Mouse (Mus musculus) splenic B cell, adult 2 months (primary cell): ENCODE measurements around the gene Tbc1d23.
"Not testable (repeated sequence)": the region's sequence is repeated elsewhere in the genome, so short reads cannot be mapped to it uniquely, and the experiment has no call there.

Experiments
- DNase-seq: peaks from one replicate; pipeline ENCODE4 v3.0.0-alpha.2; 2011; ENCODE audit warnings: low read depth, low spot score
- H3K27me3 ChIP-seq: 2 replicates; pipeline ENCODE4 v1.6.1; 2012; ENCODE audit warnings: mild to moderate bottlenecking, low read length, moderate library complexity, mixed read lengths; ENCODE audit not compliant: control insufficient read depth, poor library complexity, insufficient read depth, severe bottlenecking
- H3K36me3 ChIP-seq: 2 replicates; pipeline ENCODE4 v1.6.1; 2012; ENCODE audit warnings: mild to moderate bottlenecking, low read length, moderate library complexity, mixed read lengths; ENCODE audit not compliant: control insufficient read depth, poor library complexity, insufficient read depth, severe bottlenecking

Tbc1d23 gene

DNA sequence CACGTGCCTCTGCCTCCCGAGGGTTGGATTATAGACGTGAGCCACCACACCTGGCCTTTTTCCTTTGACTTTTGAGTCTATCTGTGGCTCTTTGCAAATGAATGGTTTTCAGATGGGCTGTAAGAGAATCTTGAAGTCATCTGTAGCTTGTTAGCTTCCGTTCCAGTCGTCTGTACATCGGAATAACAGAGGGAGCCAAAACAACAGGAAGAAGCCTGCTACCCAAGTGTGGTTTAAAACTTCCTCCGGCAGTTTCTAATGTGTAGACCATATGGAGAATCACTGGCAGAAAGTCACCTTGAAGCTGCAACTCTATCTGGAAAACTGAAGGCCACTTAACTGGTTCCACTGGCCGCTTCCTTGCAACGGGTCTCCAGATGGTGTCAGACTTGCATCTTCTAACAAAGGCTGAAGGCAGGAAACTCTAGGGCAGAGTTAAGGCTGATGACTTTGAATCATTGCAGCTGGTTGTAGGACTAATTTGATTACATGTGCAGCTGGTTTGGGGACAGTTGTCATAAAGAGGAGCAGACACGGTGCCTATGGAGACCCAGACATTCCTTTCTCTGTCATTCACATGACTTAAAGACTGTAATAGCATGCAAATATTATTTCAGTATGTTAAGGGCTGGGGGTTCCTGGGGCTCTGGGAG is 12.0 kb upstream of the Tbc1d23 start:
- DNase-seq, result peak; percentile 50
- Histone ChIP-seq H3K36me3 (no peaks in the 10 kb centered on the region), H3K27me3 (no peaks in the 10 kb centered on the region)

DNA sequence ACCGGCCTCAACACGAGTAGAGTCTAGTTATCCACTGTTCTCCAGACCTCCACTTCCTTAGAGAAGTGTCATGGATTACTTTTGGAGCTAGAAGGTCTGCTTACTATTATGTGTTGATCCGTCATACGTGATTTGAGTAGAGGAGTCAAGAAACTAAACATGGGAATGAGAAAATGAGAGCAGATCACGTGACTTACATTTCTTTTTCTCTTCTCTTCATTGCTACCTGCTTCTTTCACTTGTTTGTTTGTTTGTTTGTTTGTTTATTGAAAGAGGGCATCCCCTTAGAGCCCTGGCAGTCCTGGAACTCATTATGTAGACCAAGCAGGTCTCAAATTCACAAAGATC is 11.5 kb upstream of the Tbc1d23 start:
- H3K27me3 ChIP-seq, result no peaks in the 10 kb centered on the region
- H3K36me3 ChIP-seq, result no peaks in the 10 kb centered on the region
- no peak for DNase-seq

DNA sequence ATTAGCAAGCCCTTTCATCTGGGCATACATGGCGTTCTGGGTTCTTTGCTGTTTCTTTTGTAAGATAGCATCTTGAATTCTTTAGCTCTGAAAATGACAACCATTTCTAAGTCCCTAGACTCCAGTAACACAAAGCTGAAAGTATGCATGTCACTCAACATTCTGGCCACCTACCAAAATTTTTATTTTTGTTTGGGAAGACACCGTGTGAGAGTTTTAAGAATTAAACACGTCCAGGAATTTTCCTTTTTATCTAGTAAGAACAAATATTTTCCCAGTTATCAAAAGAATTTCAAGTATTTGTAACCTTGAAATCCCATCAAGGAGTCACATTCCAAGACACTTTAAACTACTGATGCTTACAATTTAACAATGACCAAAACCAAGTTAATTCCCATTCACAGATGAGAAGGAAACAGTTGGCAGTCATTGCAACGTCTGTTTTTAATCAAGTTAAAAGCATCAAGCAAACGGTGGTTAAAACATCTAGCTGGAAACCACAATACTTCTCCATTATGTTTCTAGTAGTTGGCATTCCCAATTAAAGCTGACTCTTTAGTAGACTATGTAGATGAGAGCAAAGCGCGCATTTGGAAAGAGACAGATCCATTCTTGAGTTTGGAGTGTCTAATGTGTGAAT is 4.7 kb upstream of the Tbc1d23 start:
- Histone ChIP-seq H3K36me3 (no peaks in the 10 kb centered on the region), H3K27me3 (no peaks in the 10 kb centered on the region)
- DNase-seq, result no peak

DNA sequence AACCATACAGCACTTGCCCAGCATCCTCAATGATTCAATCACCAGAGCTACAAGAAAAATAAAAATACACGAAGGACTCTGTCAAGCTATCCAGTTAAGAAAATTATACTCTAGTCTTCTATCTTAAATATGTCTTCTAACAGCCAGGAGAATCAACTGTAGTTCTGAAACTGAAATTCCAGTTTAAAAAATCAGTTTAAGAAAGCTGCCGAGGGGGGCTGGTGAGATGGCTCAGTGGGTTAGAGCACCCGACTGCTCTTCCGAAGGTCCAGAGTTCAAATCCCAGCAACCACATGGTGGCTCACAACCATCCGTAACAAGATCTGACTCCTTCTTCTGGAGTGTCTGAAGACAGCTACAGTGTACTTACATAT is 620 bp upstream of the Tbc1d23 start:
- not testable (repeated sequence) for H3K36me3 ChIP-seq, H3K27me3 ChIP-seq, DNase-seq

DNA sequence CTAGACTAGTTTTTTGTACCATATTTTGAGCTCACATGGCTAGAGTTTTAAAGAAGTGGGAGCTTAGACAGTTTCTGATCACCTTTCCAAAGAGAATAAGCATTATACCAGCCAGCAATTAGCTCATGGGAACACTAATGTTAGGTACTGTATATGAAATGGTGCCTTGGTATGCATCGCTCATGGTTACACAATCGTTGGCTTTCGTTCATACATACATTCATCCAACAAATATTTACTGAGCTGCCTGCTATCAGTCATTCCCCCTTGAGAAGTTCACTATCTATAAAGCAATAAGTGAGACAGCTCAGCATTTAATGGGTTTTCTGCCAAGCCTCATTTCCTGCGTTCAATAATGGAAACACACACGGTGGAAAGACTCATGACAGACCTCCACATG is 4.9 kb downstream of the Tbc1d23 start:
- Histone ChIP-seq H3K36me3 (0 out of 2 replicates have a peak, but pooled peaks cover 2% of the 10 kb centered on the region), H3K27me3 (no peaks in the 10 kb centered on the region)
- DNase-seq, result no peak

DNA sequence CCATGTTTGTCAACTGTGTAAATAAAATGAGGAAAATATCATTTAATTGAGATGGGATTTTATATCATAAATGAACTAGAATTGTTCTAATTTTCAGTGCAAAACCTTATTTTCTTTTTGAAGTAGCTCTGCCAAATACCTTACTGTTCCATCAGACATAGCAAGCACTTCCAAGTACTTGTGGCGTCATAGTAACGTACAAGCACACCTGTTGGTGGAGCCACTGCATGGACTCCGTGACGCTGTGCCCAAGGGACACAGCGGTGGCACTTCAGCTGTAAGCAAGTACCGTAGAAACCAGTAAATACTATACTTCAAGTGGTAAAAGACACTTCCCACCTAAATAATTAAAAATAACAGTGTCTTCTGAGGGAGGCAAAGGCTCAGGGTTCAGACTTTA is 10.9 kb downstream of the Tbc1d23 start:
- DNase-seq, result no peak
- Histone ChIP-seq H3K36me3 (no peaks in the 10 kb centered on the region), H3K27me3 (no peaks in the 10 kb centered on the region)

DNA sequence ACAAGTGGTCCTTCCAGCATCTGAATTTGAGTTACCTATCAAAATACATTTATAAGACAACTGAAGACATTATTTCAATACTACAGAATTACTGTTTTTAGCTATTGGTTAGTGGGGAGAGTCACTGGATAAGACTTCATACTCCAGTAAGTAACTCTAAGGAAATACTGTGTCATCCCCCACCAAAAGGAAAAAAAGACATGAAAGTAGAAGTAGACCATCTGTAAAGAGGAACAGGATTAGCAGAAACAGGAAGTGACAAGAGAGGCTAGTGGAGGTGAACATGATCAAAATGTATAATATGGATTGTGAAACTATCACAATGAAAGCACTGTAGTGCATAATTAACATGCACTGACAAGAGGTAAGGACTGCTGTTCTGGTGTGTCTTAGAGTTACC is 15.3 kb downstream of the Tbc1d23 start:
- DNase-seq, result peak; percentile 79

DNA sequence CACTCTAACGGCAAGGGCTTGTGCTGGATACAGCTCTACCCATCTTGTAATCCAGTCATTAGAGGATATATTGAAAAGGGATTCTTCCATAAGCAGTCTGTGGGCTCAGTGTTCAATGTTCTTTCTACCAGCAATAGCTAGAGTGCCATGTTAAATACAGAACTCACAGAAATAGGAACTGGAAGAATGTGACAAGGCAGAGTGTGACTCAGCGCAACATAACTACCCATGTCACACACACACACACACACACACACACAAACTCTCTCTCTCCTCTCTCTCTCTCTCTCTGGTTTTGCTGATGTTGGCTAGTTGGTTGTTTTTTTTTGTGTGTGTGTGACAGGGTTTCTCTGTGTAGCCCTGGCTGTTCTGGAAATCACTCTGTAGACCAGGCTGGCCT is 20.3 kb downstream of the Tbc1d23 start:
- Histone ChIP-seq H3K36me3 (peaks cover 2% of the 10 kb centered on the region), H3K27me3 (no peaks in the 10 kb centered on the region)
- no peak for DNase-seq

More for the DNA sequence above, 15.3 kb downstream of the Tbc1d23 start:
- Histone ChIP-seq H3K36me3 (peaks cover 2% of the 10 kb centered on the region; the same call in 1 of the 2 replicates), H3K27me3 (no peaks in the 10 kb centered on the region)

DNA sequence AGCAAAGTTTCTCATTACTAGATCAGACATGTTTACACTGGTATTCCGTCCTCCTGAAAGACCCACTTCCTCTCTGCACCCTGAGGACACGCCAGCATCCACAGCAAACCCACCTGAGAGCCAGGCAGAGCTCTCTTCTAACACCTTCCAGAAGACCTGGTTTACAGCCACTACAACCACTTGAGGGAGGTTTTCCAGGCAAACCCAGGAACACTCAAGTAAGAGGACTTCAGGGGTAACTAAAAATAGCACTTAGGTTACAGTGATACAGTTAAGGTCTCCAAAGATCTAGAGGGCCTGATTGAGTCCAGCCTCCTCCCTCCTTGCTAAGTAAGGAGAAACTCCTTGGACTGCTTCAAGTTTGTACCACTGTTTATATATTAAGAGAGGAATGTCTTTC is 23.0 kb downstream of the Tbc1d23 start:
- Histone ChIP-seq H3K27me3 (no peaks in the 10 kb centered on the region), H3K36me3 (peaks cover 2% of the 10 kb centered on the region)
- DNase-seq, result no peak

DNA sequence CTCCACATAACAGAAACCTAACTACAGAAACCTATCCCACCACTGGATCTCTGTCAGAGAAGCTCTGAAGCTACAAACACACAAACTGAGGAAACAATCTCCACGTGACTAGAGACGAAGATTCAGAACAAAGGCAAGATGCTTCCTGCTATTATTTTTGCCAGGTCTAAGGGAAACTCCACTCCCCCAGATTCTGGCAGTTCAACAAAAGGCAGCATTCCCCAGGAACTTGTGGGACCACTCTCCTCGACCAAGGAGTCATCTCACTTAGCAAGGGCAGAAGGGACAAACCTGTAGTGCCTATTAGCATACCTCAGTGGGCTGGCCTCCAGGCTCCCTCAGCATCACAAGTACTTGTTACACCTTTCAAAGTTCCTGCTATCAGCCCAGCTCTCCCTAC is 34.0 kb downstream of the Tbc1d23 start:
- H3K36me3 ChIP-seq, result peaks cover 3% of the 10 kb centered on the region
- no peaks in the 10 kb centered on the region for H3K27me3 ChIP-seq
- DNase-seq, result no peak

DNA sequence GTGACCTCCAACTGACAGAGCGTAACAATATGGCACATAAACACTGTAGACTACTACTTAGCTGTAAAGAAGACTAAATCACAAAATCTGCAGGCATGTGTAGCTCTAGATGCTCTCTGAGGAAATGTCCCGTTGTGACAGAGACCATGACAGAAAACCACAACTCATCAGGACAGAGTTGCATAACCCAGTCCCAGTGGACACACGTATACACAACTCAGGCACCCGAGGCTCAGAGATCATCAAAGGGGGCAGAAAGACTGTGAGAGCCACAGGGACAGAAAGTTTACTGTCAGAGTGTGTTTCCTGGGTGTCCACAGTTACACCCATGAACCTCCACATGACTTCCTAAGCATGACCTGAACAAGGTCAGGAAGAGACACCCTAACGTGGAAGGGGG is 34.7 kb downstream of the Tbc1d23 start:
- H3K36me3 ChIP-seq, result peaks cover 8% of the 10 kb centered on the region
- DNase-seq, result no peak
- no peaks in the 10 kb centered on the region for H3K27me3 ChIP-seq

DNA sequence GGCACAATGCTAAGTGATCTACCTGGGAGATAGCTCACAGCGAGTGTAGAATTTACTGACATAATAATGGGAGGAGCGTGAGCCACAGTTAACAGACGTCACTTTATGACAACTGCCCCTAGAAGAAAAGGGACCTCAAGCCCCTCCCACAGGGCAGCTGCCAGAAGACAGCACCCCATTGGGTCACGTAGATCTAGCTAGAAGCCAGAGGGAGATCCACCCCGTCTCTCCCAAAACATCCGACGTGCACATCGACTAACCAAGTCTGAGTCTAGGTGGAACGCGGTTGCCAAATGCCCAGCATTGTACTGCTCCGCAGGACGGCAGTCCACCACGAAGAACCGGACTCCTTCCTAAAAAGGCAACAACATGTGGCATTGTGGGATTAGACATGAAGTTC is 40.1 kb downstream of the Tbc1d23 start:
- H3K27me3 ChIP-seq, result no peaks in the 10 kb centered on the region
- DNase-seq, result no peak
- 0 out of 2 replicates have a peak, but pooled peaks cover 10% of the 10 kb centered on the region for H3K36me3 ChIP-seq

DNA sequence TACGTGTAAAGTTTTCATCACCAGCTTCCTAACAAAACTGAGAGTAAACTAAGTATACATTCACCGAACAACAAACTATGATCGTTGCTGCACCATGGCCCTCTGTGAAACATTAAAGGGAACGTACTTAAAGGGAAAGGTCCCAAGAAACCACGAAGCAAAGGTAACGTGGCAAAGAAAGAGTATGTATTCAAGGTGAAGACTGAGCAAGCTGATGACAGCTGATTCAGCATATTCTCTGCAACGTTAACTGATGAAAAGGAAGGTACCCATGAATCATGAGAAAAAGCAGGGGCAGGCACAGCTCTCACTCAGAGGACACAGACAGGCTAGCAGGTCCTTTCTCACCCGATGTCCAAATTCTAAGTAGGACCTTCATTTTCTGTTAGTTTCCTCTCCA is 40.9 kb downstream of the Tbc1d23 start:
- no peak for DNase-seq
- H3K27me3 ChIP-seq, result no peaks in the 10 kb centered on the region
- H3K36me3 ChIP-seq, result 0 out of 2 replicates have a peak, but pooled peaks cover 12% of the 10 kb centered on the region

DNA sequence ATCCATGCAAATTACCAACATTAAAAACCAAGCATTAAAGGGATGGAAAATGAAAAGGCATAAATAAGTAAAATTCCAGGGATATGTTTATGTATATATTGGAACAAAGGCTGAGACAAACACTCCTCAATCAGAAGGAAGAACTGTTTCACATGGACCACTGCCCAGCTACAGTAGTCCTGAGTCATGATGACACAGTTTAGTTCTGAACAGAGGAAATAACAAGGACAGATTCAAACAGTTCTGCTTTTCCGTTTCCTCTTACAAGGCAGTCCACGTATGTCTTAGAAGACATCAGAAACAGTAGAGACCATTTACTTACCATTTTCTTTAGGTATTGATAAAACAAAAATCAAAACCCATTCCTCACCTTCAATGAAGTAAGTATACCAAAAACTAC is 41.8 kb downstream of the Tbc1d23 start:
- Histone ChIP-seq H3K27me3 (no peaks in the 10 kb centered on the region), H3K36me3 (0 out of 2 replicates have a peak, but pooled peaks cover 12% of the 10 kb centered on the region)
- peak; percentile 24 for DNase-seq

DNA sequence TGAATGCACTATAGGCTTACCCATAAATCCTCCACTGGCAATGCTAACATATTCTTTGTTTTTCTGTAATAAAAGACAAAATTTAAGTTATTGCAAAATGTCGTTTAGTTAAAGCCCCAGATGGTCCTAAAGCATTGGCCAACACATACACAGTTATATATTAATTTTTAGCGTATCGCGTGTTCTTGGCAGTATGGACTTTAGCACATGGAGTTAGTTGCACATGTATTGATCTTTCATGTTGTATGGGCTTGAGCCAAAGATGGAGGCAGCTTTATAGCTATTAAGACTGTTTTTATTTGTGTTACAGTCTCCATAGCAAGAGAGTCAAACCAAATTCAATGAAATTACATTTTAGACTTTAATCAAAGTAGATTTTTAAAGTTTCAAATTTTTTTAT is 44.7 kb downstream of the Tbc1d23 start:
- Histone ChIP-seq H3K36me3 (peaks cover 8% of the 10 kb centered on the region), H3K27me3 (no peaks in the 10 kb centered on the region; the same call in 1 of the 2 replicates)
- no peak for DNase-seq

DNA sequence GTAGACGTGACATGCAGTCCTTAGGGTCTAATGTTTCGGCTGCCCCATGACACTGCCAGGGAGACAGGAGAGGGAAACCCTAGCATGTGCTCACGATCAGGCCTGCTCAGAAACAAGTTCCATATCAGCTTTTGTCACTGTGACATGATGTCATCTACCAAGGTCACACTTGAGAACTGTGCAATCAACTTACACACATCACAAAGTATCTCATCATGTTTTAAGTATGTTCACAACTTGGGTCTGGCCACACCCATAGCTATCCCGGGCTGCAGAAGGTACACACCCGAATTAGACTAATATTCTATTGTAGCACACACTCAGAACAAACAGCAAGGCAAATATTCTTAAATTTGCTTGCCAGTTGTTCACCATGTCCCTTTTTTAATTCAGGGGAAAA is 49.3 kb downstream of the Tbc1d23 start:
- DNase-seq, result no peak
- Histone ChIP-seq H3K36me3 (peaks cover 7% of the 10 kb centered on the region), H3K27me3 (no peaks in the 10 kb centered on the region; the same call in 1 of the 2 replicates)
